Mouse (Mus musculus): Measurements from ENCODE around the gene Il16. TPM values are rescaled to one million over a fixed set of nuclear protein-coding genes. Genes with fewer than 3 reads are reported as not detected.

The Il16 gene
- polyA plus RNA-seq, 1 experiment from 2014 or later = 4.5 TPM

DNA sequence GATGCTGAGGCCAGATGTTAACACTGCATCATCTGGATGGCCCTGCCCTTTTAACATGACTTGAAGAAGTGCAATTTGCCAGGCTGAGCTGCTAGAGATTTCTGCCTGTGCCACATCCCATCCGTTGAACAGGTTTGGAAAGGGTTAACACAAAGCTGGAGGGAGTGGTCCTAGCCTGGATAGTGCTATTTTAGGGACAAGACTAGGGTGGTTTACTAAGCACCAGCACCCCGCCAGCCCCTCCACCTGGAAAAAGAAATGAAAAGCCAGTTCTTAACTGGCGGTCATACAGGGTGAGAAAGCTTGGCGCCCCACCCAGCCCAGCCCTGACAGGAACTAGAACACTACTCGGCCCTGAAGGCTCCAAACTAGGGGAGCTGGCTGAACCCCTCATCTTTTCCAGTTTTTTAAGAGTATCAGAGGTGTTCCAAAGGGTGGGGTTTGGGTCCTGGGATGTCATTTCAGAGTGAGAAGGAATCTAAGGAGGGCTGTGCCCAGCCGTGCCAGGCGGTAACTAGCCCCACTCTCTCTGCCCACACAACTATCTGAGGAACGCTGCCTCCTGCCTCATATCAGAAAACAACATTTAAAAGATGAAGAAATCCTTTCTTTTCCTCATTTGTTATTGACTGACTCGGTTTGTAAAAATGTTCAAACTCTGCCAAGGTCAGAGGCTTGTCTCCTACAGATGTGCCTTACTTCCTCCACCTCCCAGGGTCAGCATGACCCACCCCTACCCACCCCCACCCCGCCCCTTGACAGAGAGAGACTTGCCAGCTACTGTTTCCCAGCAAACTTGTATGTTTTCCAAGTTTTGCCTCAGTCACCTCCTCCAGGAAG, 6.7 kb downstream of the Il16 start:
- DNase-seq (ENCODE audit: low spot score) (no peak), ATAC-seq (replicated peaks; ENCODE audit: low FRiP score) (no peak)
- Histone ChIP-seq H3K4me2 (no peak overlapping the region), H3K27ac (ENCODE audit: low read depth, low read length) (no peak overlapping the region), H3K27me3 (replicated peaks; ENCODE audit: control insufficient read depth, insufficient read depth, low read length) (no peaks in the 10 kb centered on the region), H3K9ac (ENCODE audit: low read depth, low read length) (no peak overlapping the region), H3K9me3 (ENCODE audit: control insufficient read depth, low read length) (no peaks in the 10 kb centered on the region), H3K4me1 (replicated peaks; ENCODE audit: control insufficient read depth, insufficient read depth, low read length) (no peaks in the 10 kb centered on the region), H3K36me3 (ENCODE audit: control insufficient read depth, insufficient read depth, low read length) (no peaks in the 10 kb centered on the region), H3K4me3 (ENCODE audit: low read depth, low read length) (no peak overlapping the region)
- WGBS = 67% methylated on average over 10 of the region's 10 CpGs

DNA sequence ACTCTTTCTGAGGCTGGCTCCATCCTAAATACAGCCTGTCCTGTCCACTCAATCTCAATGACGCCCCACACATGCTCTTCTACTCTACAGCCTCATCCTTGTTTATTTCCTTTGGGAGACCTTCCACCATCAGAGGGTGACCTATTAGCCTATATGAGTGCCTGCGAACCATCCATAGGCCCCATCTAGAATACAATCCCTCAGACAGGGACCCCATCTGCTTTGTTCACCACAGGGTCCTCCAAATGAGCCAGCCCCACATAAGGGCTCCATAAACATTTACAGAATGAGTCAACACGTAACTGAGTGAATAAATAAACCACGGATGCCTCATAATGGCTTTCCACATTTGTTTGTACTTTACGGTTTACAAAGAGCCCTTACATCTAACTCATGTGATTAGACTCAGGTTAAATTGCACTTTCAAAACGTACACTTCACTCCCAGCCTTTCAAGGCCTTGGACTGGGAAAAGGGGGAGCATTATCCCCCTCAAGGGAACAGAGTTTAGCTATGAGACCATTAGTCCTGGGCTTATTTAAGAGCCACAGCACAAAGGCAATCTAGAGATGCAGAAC, 7.5 kb downstream of the Il16 start:
- no peaks in the 10 kb centered on the region for H3K27me3 ChIP-seq (replicated peaks; ENCODE audit: control insufficient read depth, insufficient read depth, low read length)
- no peak overlapping the region for H3K4me2 ChIP-seq
- H3K9ac ChIP-seq (ENCODE audit: low read depth, low read length) = no peak overlapping the region
- H3K27ac ChIP-seq (ENCODE audit: low read depth, low read length) = no peak overlapping the region
- no peaks in the 10 kb centered on the region for H3K36me3 ChIP-seq (ENCODE audit: control insufficient read depth, insufficient read depth, low read length)
- ATAC-seq (replicated peaks; ENCODE audit: low FRiP score) (no peak), DNase-seq (ENCODE audit: low spot score) (no peak)
- H3K4me3 ChIP-seq (ENCODE audit: low read depth, low read length) = no peak overlapping the region
- 62% methylated on average over 6 of the region's 6 CpGs for WGBS
- no peaks in the 10 kb centered on the region for H3K4me1 ChIP-seq (replicated peaks; ENCODE audit: control insufficient read depth, insufficient read depth, low read length)
- H3K9me3 ChIP-seq (ENCODE audit: control insufficient read depth, low read length) = no peaks in the 10 kb centered on the region

DNA sequence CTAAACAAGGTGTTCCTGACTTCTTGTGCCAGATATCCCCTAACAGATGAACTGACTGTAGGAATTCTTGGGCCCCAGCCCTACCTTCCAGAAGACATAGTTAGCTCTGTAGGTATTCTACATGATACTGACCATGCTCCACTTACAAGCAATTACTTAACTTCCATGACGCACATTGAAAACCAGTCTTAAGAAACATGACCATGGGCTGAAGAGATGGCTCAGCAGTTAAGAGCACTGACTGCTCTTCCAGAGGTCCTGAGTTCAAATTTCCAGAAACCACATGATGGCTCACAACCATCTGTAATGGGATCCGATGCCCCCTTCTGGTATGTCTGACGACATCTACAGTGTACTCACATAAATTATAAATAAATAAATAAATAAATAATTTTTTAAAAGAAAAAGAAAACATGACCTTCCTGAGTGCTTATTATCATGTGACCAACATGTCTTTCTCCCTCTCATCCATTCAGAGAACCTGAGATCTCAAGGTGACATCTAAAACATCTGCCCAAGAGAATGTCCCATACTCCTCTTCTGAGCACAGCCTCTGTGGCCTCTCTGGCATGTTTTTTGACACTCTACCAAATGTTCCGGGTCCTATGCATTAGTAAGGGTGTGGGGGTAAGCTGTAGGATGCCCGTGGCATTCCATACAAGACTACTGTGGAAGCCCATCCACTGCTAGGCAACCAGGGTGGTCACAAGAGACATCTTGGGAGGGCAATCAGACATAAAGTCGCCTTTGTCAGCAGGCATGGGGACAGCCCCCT, 9.0 kb downstream of the Il16 start:
- Histone ChIP-seq H3K4me1 (replicated peaks; ENCODE audit: control insufficient read depth, insufficient read depth, low read length) (no peaks in the 10 kb centered on the region), H3K36me3 (ENCODE audit: control insufficient read depth, insufficient read depth, low read length) (no peaks in the 10 kb centered on the region), H3K9me3 (ENCODE audit: control insufficient read depth, low read length) (no peaks in the 10 kb centered on the region), H3K9ac (ENCODE audit: low read depth, low read length) (no peak overlapping the region), H3K4me3 (ENCODE audit: low read depth, low read length) (no peak overlapping the region), H3K27ac (ENCODE audit: low read depth, low read length) (no peak overlapping the region), H3K27me3 (replicated peaks; ENCODE audit: control insufficient read depth, insufficient read depth, low read length) (no peaks in the 10 kb centered on the region), H3K4me2 (no peak overlapping the region)
- WGBS = 82% methylated on average over 6 of the region's 6 CpGs
- ATAC-seq (replicated peaks; ENCODE audit: low FRiP score) (no peak), DNase-seq (ENCODE audit: low spot score) (no peak)

DNA sequence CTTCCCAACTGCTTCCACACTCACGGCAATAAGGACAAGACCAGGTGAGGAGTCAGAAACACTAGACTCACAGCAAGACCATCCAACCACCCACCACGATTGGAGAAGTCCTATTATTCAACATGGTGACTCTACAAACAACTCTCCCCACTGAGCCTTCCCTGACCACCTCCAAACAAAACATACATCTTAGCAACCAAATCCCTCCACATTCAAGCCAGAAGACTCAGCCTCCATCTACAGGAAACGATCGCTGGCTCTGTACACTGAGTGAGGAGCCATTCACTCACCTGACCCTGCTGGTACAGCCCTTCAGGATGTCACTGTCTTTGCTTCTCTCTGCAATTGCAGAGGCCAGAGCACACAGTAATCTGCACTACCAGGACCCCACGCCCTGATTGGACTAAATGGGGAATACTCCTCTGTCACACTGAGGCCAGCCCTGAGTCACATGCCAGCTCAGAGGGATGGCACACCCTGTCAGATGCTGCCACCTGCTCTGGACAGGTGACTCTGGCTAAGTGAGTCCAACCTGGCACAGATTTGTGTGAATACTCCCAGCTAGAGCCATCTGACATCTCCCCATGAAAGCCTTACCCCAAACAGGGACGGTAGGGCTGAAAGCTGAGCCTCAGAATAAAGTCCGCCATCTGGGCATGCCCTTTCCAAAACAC, 10.3 kb downstream of the Il16 start:
- no peaks in the 10 kb centered on the region for H3K36me3 ChIP-seq (ENCODE audit: control insufficient read depth, insufficient read depth, low read length)
- H3K4me2 ChIP-seq = no peak overlapping the region
- no peaks in the 10 kb centered on the region for H3K9me3 ChIP-seq (ENCODE audit: control insufficient read depth, low read length)
- H3K27ac ChIP-seq (ENCODE audit: low read depth, low read length) = no peak overlapping the region
- 85% methylated on average over 7 of the region's 7 CpGs for WGBS
- DNase-seq (ENCODE audit: low spot score) = no peak
- no peak for ATAC-seq (replicated peaks; ENCODE audit: low FRiP score)
- no peaks in the 10 kb centered on the region for H3K4me1 ChIP-seq (replicated peaks; ENCODE audit: control insufficient read depth, insufficient read depth, low read length)
- no peak overlapping the region for H3K4me3 ChIP-seq (ENCODE audit: low read depth, low read length)
- H3K27me3 ChIP-seq (replicated peaks; ENCODE audit: control insufficient read depth, insufficient read depth, low read length) = no peaks in the 10 kb centered on the region
- H3K9ac ChIP-seq (ENCODE audit: low read depth, low read length) = no peak overlapping the region

DNA sequence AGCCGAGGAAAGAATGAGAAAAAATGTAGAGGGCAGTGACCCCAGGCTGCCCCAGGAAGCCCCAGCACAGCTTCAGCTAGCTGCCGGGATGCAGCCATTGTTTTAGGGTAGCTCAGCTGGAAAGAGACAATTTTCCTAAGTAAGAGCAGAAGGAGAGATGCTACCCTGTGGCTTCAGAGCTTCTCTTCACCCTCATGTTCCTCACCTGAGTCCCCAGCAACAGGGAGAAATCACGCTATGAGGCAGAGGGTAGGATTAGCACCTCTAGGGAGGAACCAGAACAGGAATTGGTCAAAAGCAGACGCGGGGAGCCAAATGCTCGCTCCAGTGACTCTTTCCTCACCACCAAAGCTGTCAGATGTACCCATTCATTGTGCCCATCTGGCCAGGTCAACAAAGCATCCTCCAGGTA, 10.8 kb downstream of the Il16 start:
- no peak for ATAC-seq (replicated peaks; ENCODE audit: low FRiP score)
- no peak for DNase-seq (ENCODE audit: low spot score)
- Histone ChIP-seq H3K27ac (ENCODE audit: low read depth, low read length) (no peak overlapping the region), H3K4me3 (ENCODE audit: low read depth, low read length) (no peak overlapping the region), H3K36me3 (ENCODE audit: control insufficient read depth, insufficient read depth, low read length) (no peaks in the 10 kb centered on the region), H3K4me2 (no peak overlapping the region), H3K9me3 (ENCODE audit: control insufficient read depth, low read length) (no peaks in the 10 kb centered on the region), H3K9ac (ENCODE audit: low read depth, low read length) (no peak overlapping the region), H3K27me3 (replicated peaks; ENCODE audit: control insufficient read depth, insufficient read depth, low read length) (no peaks in the 10 kb centered on the region), H3K4me1 (replicated peaks; ENCODE audit: control insufficient read depth, insufficient read depth, low read length) (no peaks in the 10 kb centered on the region)
- WGBS = 69% methylated on average over 6 of the region's 6 CpGs

DNA sequence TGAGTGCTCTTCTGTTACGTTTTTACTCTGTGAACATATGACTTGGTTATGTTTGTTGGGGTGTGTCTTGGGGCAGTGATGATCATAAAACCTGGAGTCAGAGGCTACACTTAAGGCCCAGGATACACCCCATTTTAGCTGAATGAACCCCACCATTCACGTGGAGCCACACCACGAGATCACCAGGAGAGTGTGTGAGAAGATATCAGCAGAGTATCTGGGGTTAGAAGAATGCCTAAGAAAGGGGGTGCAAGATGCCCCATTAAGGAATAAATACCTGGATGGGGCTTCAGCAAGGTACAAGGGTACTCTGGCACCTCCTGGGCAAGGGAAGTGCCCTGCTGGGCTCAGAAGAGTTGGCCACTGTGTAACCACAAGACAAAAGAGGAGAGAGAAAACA, 11.3 kb downstream of the Il16 start:
- Histone ChIP-seq H3K27me3 (replicated peaks; ENCODE audit: control insufficient read depth, insufficient read depth, low read length) (no peaks in the 10 kb centered on the region), H3K4me1 (replicated peaks; ENCODE audit: control insufficient read depth, insufficient read depth, low read length) (no peaks in the 10 kb centered on the region), H3K4me2 (no peak overlapping the region), H3K9ac (ENCODE audit: low read depth, low read length) (no peak overlapping the region), H3K36me3 (ENCODE audit: control insufficient read depth, insufficient read depth, low read length) (no peaks in the 10 kb centered on the region), H3K27ac (ENCODE audit: low read depth, low read length) (no peak overlapping the region), H3K4me3 (ENCODE audit: low read depth, low read length) (no peak overlapping the region), H3K9me3 (ENCODE audit: control insufficient read depth, low read length) (no peaks in the 10 kb centered on the region)
- WGBS = 79% methylated on average over 3 of the region's 3 CpGs
- ATAC-seq (replicated peaks; ENCODE audit: low FRiP score) (no peak), DNase-seq (ENCODE audit: low spot score) (no peak)

DNA sequence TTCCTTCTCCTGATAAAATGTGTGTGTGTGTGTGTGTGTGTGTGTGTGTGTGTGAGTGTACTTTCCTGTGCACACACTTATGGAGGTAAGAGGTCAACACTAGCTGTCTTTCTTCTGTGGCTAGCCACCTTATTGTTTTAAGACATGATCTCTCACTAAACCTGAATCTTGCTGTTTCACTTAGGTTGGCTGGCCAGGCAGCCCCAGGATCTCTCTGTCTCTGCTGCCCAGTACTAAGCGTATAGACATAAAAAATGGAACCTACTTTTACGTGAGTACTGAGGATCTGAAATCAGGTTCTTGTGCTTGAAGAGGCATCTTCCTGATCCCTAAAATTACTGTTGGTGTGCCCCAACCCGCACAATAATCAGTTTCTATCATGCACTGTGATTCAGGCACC, 12.7 kb downstream of the Il16 start:
- WGBS = 85% methylated on average over 3 of the region's 3 CpGs
- Histone ChIP-seq H3K4me3 (ENCODE audit: low read depth, low read length) (no peak overlapping the region), H3K27ac (ENCODE audit: low read depth, low read length) (no peak overlapping the region), H3K36me3 (ENCODE audit: control insufficient read depth, insufficient read depth, low read length) (no peaks in the 10 kb centered on the region), H3K27me3 (replicated peaks; ENCODE audit: control insufficient read depth, insufficient read depth, low read length) (no peaks in the 10 kb centered on the region), H3K9me3 (ENCODE audit: control insufficient read depth, low read length) (no peaks in the 10 kb centered on the region), H3K4me1 (replicated peaks; ENCODE audit: control insufficient read depth, insufficient read depth, low read length) (no peaks in the 10 kb centered on the region), H3K9ac (ENCODE audit: low read depth, low read length) (no peak overlapping the region), H3K4me2 (no peak overlapping the region)
- ATAC-seq (replicated peaks; ENCODE audit: low FRiP score) (no peak), DNase-seq (ENCODE audit: low spot score) (no peak)

DNA sequence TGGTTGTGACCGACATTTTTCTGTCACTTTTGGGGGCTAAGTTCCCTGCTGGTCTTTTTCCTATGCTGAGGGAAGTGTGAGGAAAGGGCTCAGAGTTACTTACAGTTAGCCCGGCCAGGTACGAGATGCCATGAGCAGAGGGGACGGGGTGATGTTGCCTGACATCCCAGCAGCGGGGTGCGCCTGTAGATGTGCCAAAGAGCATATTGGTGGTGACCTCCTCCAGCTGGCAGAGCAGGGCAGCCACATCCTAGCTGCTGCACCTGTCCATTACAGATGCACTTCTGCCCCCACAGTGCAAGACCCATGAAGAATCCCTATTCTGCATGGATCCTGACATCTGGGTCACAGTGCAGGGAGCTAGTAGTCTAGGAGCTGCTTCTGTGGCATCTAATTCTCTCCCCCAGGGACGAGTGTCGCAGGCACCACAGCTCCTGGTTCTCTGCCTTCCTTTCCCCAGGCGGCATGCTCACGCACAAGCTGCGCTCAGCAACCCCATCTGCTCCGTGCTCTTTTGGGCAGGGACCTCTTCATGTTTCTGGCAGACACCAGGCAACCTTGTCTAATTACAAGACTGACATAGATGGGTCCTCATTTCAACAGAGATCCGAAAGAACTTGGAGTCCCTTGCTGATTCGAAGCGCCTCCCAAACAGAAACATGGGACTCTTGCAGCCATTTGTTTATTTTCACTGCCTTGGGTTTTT, 13.4 kb downstream of the Il16 start:
- Histone ChIP-seq H3K4me1 (replicated peaks; ENCODE audit: control insufficient read depth, insufficient read depth, low read length) (no peaks in the 10 kb centered on the region), H3K4me2 (no peak overlapping the region), H3K9me3 (ENCODE audit: control insufficient read depth, low read length) (no peaks in the 10 kb centered on the region), H3K27me3 (replicated peaks; ENCODE audit: control insufficient read depth, insufficient read depth, low read length) (no peaks in the 10 kb centered on the region), H3K4me3 (ENCODE audit: low read depth, low read length) (no peak overlapping the region), H3K9ac (ENCODE audit: low read depth, low read length) (no peak overlapping the region), H3K36me3 (ENCODE audit: control insufficient read depth, insufficient read depth, low read length) (no peaks in the 10 kb centered on the region), H3K27ac (ENCODE audit: low read depth, low read length) (no peak overlapping the region)
- WGBS = 82% methylated on average over 15 of the region's 15 CpGs
- no peak for DNase-seq (ENCODE audit: low spot score)
- no peak for ATAC-seq (replicated peaks; ENCODE audit: low FRiP score)

Data from liver, embryonic 11.5 days (tissue).